Mouse (Mus musculus) MEL (cell line): ENCODE data around the gene Fhit. TPM values are rescaled to one million over a fixed set of nuclear protein-coding genes. Genes with fewer than 3 reads are reported as not detected.

ENCODE experiments used
- DNase-seq: peaks from one replicate; pipeline ENCODE4 v3.0.0; 2011; ENCODE audit warnings: low read depth, low spot score
- H3K27ac ChIP-seq: 2 replicates; pipeline ENCODE4 v1.5.1; 2012; ENCODE audit warnings: low read depth, mild to moderate bottlenecking, control low read depth, low read length, moderate library complexity; ENCODE audit not compliant: control insufficient read depth
- H3K27me3 ChIP-seq, 2 experiments: fragments of 150-350 bp in 1 of 2; sonication (generic) in 1 of 2; 2 replicates each; pipeline ENCODE4 v1.6.1; 2012; ENCODE audit warnings: low read length in 2 of 2, mild to moderate bottlenecking in 2 of 2, improper control_type of control experiment in 1 of 2, moderate library complexity in 1 of 2; ENCODE audit not compliant: insufficient read depth in 2 of 2, control insufficient read depth in 1 of 2
- H3K36me3 ChIP-seq, 2 experiments: 2 replicates each; pipeline ENCODE4 v1.6.1; 2012 to 2014; ENCODE audit warnings: low read length in 2 of 2, improper control_type of control experiment in 1 of 2, inconsistent platforms in 1 of 2, mild to moderate bottlenecking in 1 of 2; ENCODE audit not compliant: insufficient read depth in 2 of 2, control insufficient read depth in 1 of 2
- H3K4me1 ChIP-seq, 2 experiments: fragments of 150-350 bp in 1 of 2; sonication (generic) in 1 of 2; 2 replicates each; pipeline ENCODE4 v1.6.1; 2012; ENCODE audit warnings: low read length in 2 of 2, improper control_type of control experiment in 1 of 2, mild to moderate bottlenecking in 1 of 2; ENCODE audit not compliant: insufficient read depth in 2 of 2, control insufficient read depth in 1 of 2
- H3K4me3 ChIP-seq, 2 experiments: fragments of 150-350 bp in 1 of 2; sonication (generic) in 1 of 2; 2 replicates each; pipeline ENCODE4 v1.5.1; 2012; ENCODE audit warnings: low read depth in 2 of 2, low read length in 2 of 2, mild to moderate bottlenecking in 2 of 2, moderate library complexity in 2 of 2, control low read depth in 1 of 2, improper control_type of control experiment in 1 of 2; ENCODE audit not compliant: control insufficient read depth in 1 of 2, insufficient read depth in 1 of 2
- H3K79me2 ChIP-seq: 2 replicates; pipeline ENCODE4 v1.6.1; 2012; ENCODE audit warnings: mild to moderate bottlenecking, low read length, moderate library complexity; ENCODE audit not compliant: control insufficient read depth, poor library complexity, insufficient read depth
- H3K9ac ChIP-seq: 2 replicates; pipeline ENCODE4 v1.6.1; 2012; ENCODE audit warnings: low read depth, mild to moderate bottlenecking, control low read depth, low read length, moderate library complexity; ENCODE audit not compliant: control insufficient read depth, poor library complexity, severe bottlenecking
- H3K9me3 ChIP-seq: fragments of 150-350 bp; sonication (generic); replicated peaks from 2 replicates; pipeline ENCODE4 v1.6.1; 2012; ENCODE audit warnings: mild to moderate bottlenecking, low read length, improper control_type of control experiment, moderate library complexity; ENCODE audit not compliant: insufficient read depth
- BHLHE40 ChIP-seq: IDR thresholded peaks from 2 replicates; pipeline ENCODE4 v1.6.1; 2012; ENCODE audit warnings: low read depth, mild to moderate bottlenecking, inconsistent platforms, low read length, improper control_type of control experiment, borderline replicate concordance
- CHD1 ChIP-seq: IDR thresholded peaks from 2 replicates; pipeline ENCODE4 v1.6.1; 2012; ENCODE audit warnings: low read depth, mild to moderate bottlenecking, inconsistent platforms, low read length, improper control_type of control experiment
- CTCF ChIP-seq, 3 experiments: IDR thresholded peaks in 2 of 3; conservative IDR thresholded peaks in 1 of 3; 2 replicates each; pipeline ENCODE4 v1.5.1; 2011 to 2012; ENCODE audit warnings: low read length in 3 of 3, low read depth in 2 of 3, mild to moderate bottlenecking in 2 of 3, improper control_type of control experiment in 1 of 3, inconsistent platforms in 1 of 3, mixed read lengths in 1 of 3, moderate library complexity in 1 of 3; ENCODE audit not compliant: control insufficient read depth in 1 of 3, insufficient read depth in 1 of 3, poor library complexity in 1 of 3, severe bottlenecking in 1 of 3
- E2F4 ChIP-seq: IDR thresholded peaks from 2 replicates; pipeline ENCODE4 v1.6.1; 2011; ENCODE audit warnings: low read depth, low read length, improper control_type of control experiment, borderline replicate concordance
- EP300 ChIP-seq, 2 experiments: IDR thresholded peaks; 2 replicates each; pipeline ENCODE4 v1.6.1; 2011; ENCODE audit warnings: improper control_type of control experiment in 2 of 2, low read length in 2 of 2, low read depth in 1 of 2, mild to moderate bottlenecking in 1 of 2
- MAZ ChIP-seq: IDR thresholded peaks from 2 replicates; pipeline ENCODE4 v1.6.1; 2012; ENCODE audit warnings: low read depth, mild to moderate bottlenecking, inconsistent platforms, low read length, improper control_type of control experiment
- MEF2A ChIP-seq: IDR thresholded peaks from 2 replicates; pipeline ENCODE4 v1.6.1; 2014; ENCODE audit warnings: low read depth, mild to moderate bottlenecking, inconsistent platforms, low read length, improper control_type of control experiment; ENCODE audit not compliant: poor library complexity, insufficient replicate concordance, severe bottlenecking; ENCODE audit errors: extremely low read depth
- MYC ChIP-seq: IDR thresholded peaks from 2 replicates; pipeline ENCODE4 v1.6.1; 2011; ENCODE audit warnings: low read depth, mild to moderate bottlenecking, low read length, improper control_type of control experiment, moderate library complexity
- NELFE ChIP-seq: IDR thresholded peaks from 2 replicates; pipeline ENCODE4 v1.6.1; 2011; ENCODE audit warnings: low read depth, low read length, improper control_type of control experiment
- NRF1 ChIP-seq: IDR thresholded peaks from 2 replicates; pipeline ENCODE4 v1.6.1; 2014; ENCODE audit warnings: low read depth, mild to moderate bottlenecking, inconsistent platforms, low read length, improper control_type of control experiment, moderate library complexity; ENCODE audit not compliant: poor library complexity, insufficient read depth, severe bottlenecking
- POLR2A ChIP-seq, 2 experiments: IDR thresholded peaks; 2 replicates each; pipeline ENCODE4 v1.6.1; 2011 to 2012; ENCODE audit warnings: low read length in 2 of 2, mild to moderate bottlenecking in 2 of 2, control low read depth in 1 of 2, improper control_type of control experiment in 1 of 2, low read depth in 1 of 2, moderate library complexity in 1 of 2; ENCODE audit not compliant: control insufficient read depth in 1 of 2, insufficient read depth in 1 of 2, poor library complexity in 1 of 2
- POLR2AphosphoS5 ChIP-seq: IDR thresholded peaks from 2 replicates; pipeline ENCODE4 v1.6.1; 2012; ENCODE audit warnings: low read depth, borderline replicate concordance, mild to moderate bottlenecking, inconsistent platforms, low read length, moderate library complexity, mixed read lengths
- TAL1 ChIP-seq: IDR thresholded peaks from 2 replicates; pipeline ENCODE4 v1.6.1; 2012; ENCODE audit warnings: mild to moderate bottlenecking, inconsistent platforms, low read length, moderate library complexity, mixed read lengths
- TBP ChIP-seq: IDR thresholded peaks from 2 replicates; pipeline ENCODE4 v1.8.0; 2011; ENCODE audit warnings: low read depth, low read length, improper control_type of control experiment
- TCF12 ChIP-seq: IDR thresholded peaks from 2 replicates; pipeline ENCODE4 v1.6.1; 2014; ENCODE audit warnings: low read depth, mild to moderate bottlenecking, inconsistent platforms, low read length, improper control_type of control experiment, moderate library complexity
- UBTF ChIP-seq: IDR thresholded peaks from 2 replicates; pipeline ENCODE4 v1.6.1; 2012; ENCODE audit warnings: low read depth, mild to moderate bottlenecking, inconsistent platforms, low read length, improper control_type of control experiment, moderate library complexity, borderline replicate concordance; ENCODE audit not compliant: insufficient read depth
- USF1 ChIP-seq: IDR thresholded peaks from 2 replicates; pipeline ENCODE4 v1.6.1; 2014; ENCODE audit warnings: low read depth, mild to moderate bottlenecking, inconsistent platforms, low read length, improper control_type of control experiment, moderate library complexity
- ZKSCAN1 ChIP-seq: IDR thresholded peaks from 2 replicates; pipeline ENCODE4 v1.6.1; 2012; ENCODE audit warnings: low read depth, mild to moderate bottlenecking, inconsistent platforms, low read length, improper control_type of control experiment, moderate library complexity
- ZMIZ1 ChIP-seq: IDR thresholded peaks from 2 replicates; pipeline ENCODE4 v1.6.1; 2012; ENCODE audit warnings: low read depth, mild to moderate bottlenecking, inconsistent platforms, low read length, improper control_type of control experiment, moderate library complexity
- ZNF384 ChIP-seq: IDR thresholded peaks from 2 replicates; pipeline ENCODE4 v1.6.1; 2012; ENCODE audit warnings: low read depth, mild to moderate bottlenecking, inconsistent platforms, low read length, improper control_type of control experiment
- polyA plus RNA-seq, 2 experiments: library from polyadenylated mRNA; stranded (reverse) in 1 of 2; unstranded in 1 of 2; fragments of >175 nt in 1 of 2; fragments of >200 nt in 1 of 2; gene quantifications; 2 replicates each; pipeline versions ENCODE4 v1.2.1 to v1.2.4; 2012; ENCODE audit warnings: low replicate concordance in 2 of 2, low read depth in 1 of 2; ENCODE audit not compliant: insufficient read length in 2 of 2, insufficient read depth in 1 of 2, missing spikeins in 1 of 2
- total RNA-seq: library from RNA; depleted of rRNA; stranded (reverse); fragments of 300-350 nt; gene quantifications from 2 replicates; pipeline ENCODE4 v1.2.3, GENCODE M21; 2012

Fhit gene
- total and polyA plus RNA-seq, 3 experiments = 0.77 to 1.3 TPM; not detected in 1

GRCm38 (mm10) chr14:9963853-9964252, 1198.0 kb downstream of the Fhit start:
- H3K9me3 ChIP-seq = no peaks in the 10 kb centered on the region
- H3K4me1 ChIP-seq = no peaks in the 10 kb centered on the region
- no peak for TF ChIP-seq USF1
- TF ChIP-seq TBP = no peak
- no peak for TF ChIP-seq EP300 (IDR thresholded peaks at IDR 0.05; ENCODE audit: low read depth in 1 of 2, low read length in 2 of 2)
- no peak for TF ChIP-seq UBTF
- TF ChIP-seq CHD1 = no peak
- H3K9ac ChIP-seq = no peak overlapping the region
- DNase-seq = no peak
- H3K27me3 ChIP-seq = no peaks in the 10 kb centered on the region
- H3K79me2 ChIP-seq = no peaks in the 10 kb centered on the region
- no peak overlapping the region for H3K4me3 ChIP-seq
- H3K27ac ChIP-seq = no peak overlapping the region
- no peaks in the 10 kb centered on the region for H3K36me3 ChIP-seq

- H3K79me2 ChIP-seq = no peaks in the 10 kb centered on the region
- DNase-seq = no peak
- no peaks in the 10 kb centered on the region for H3K36me3 ChIP-seq
- H3K27ac ChIP-seq = no peak overlapping the region
- TF ChIP-seq TCF12 (no peak), ZKSCAN1 (no peak), E2F4 (no peak), ZNF384 (no peak), NELFE (no peak), POLR2A (IDR thresholded peaks at IDR 0.05; ENCODE audit: control insufficient read depth in 1 of 2, insufficient read depth in 1 of 2, low read depth in 1 of 2, low read length in 2 of 2, poor library complexity in 1 of 2) (no peak), POLR2AphosphoS5 (no peak)
- TF ChIP-seq, all 39 proteins: peak for 0
- Histone ChIP-seq H3K27me3 (no peaks in the 10 kb centered on the region), H3K9ac (no peak overlapping the region), H3K9me3 (no peaks in the 10 kb centered on the region), H3K4me3 (no peak overlapping the region), H3K4me1 (no peaks in the 10 kb centered on the region)
Observed at GRCm38 (mm10) chr14:9960396-9960795, 1201.4 kb downstream of the Fhit start.

GRCm38 (mm10) chr14:9899494-9899893, 1262.3 kb downstream of the Fhit start:
- Histone ChIP-seq H3K79me2 (no peaks in the 10 kb centered on the region), H3K36me3 (no peaks in the 10 kb centered on the region), H3K9ac (no peak overlapping the region)
- TF ChIP-seq E2F4 (no peak), NELFE (no peak), MEF2A (no peak), MYC (no peak), TAL1 (no peak), MAZ (no peak), BHLHE40 (no peak), ZNF384 (no peak), ZMIZ1 (no peak), USF1 (no peak), CTCF (IDR thresholded peaks at IDR 0.05 in 2 of 3, conservative IDR thresholded peaks at IDR 0.05 in 1 of 3; ENCODE audit: control insufficient read depth in 1 of 3, insufficient read depth in 1 of 3, low read depth in 2 of 3, low read length in 3 of 3, poor library complexity in 1 of 3, severe bottlenecking in 1 of 3) (no peak), NRF1 (no peak)
- TF ChIP-seq, all 39 proteins: peak for 0
- Histone ChIP-seq H3K4me3 (no peak overlapping the region), H3K27me3 (no peaks in the 10 kb centered on the region), H3K4me1 (no peaks in the 10 kb centered on the region), H3K9me3 (no peaks in the 10 kb centered on the region), H3K27ac (no peak overlapping the region)
- DNase-seq = no peak
